Mouse (Mus musculus) testis, adult 2 months (tissue): ENCODE results near the gene Ercc6l2. TPM values are rescaled to one million over a fixed set of nuclear protein-coding genes. Genes with fewer than 3 reads are reported as not detected.
A peak's percentile ranks its signal among the peaks of the same experiment; 100 is the strongest.

Source experiments
- H3K27ac ChIP-seq: fragments of 200-500 bp; 2 replicates; pipeline ENCODE4 v1.5.1; 2012; ENCODE audit warnings: low read depth, low read length; ENCODE audit not compliant: control insufficient read depth, insufficient read depth
- H3K27me3 ChIP-seq: fragments of 200-500 bp; 2 replicates; pipeline ENCODE4 v1.6.1; 2012; ENCODE audit warnings: mild to moderate bottlenecking, low read length, moderate library complexity; ENCODE audit not compliant: control insufficient read depth, insufficient read depth
- H3K36me3 ChIP-seq: fragments of 200-500 bp; 2 replicates; pipeline ENCODE4 v1.6.1; 2012; ENCODE audit warnings: mild to moderate bottlenecking, low read length; ENCODE audit not compliant: control insufficient read depth, insufficient read depth
- H3K4me1 ChIP-seq: fragments of 200-500 bp; 2 replicates; pipeline ENCODE4 v1.6.1; 2012; ENCODE audit warnings: low read length; ENCODE audit not compliant: control insufficient read depth, insufficient read depth
- H3K4me3 ChIP-seq: fragments of 200-500 bp; 2 replicates; pipeline ENCODE4 v1.5.1; 2012; ENCODE audit warnings: low read depth, mild to moderate bottlenecking, low read length, moderate library complexity, mixed read lengths; ENCODE audit not compliant: control insufficient read depth
- CTCF ChIP-seq: fragments of 200-500 bp; IDR thresholded peaks from 2 replicates; pipeline ENCODE4 v1.5.1; 2012; ENCODE audit warnings: low read depth, mild to moderate bottlenecking, inconsistent platforms, low read length, moderate library complexity; ENCODE audit not compliant: control insufficient read depth, insufficient read depth, insufficient replicate concordance
- POLR2A ChIP-seq: fragments of 200-500 bp; IDR thresholded peaks from 2 replicates; pipeline ENCODE4 v1.6.1; 2012; ENCODE audit warnings: low read depth, mild to moderate bottlenecking, inconsistent platforms, low read length, moderate library complexity; ENCODE audit not compliant: control insufficient read depth
- polyA plus RNA-seq: library from polyadenylated mRNA; depleted of rRNA; stranded (reverse); fragments of >200 nt; gene quantifications from 2 replicates; pipeline ENCODE4 v1.2.3, GENCODE M21; 2012; rRNA removed

Gene Ercc6l2
- polyA plus RNA-seq = 8.6 and 9.4 TPM in 2 replicates

DNA sequence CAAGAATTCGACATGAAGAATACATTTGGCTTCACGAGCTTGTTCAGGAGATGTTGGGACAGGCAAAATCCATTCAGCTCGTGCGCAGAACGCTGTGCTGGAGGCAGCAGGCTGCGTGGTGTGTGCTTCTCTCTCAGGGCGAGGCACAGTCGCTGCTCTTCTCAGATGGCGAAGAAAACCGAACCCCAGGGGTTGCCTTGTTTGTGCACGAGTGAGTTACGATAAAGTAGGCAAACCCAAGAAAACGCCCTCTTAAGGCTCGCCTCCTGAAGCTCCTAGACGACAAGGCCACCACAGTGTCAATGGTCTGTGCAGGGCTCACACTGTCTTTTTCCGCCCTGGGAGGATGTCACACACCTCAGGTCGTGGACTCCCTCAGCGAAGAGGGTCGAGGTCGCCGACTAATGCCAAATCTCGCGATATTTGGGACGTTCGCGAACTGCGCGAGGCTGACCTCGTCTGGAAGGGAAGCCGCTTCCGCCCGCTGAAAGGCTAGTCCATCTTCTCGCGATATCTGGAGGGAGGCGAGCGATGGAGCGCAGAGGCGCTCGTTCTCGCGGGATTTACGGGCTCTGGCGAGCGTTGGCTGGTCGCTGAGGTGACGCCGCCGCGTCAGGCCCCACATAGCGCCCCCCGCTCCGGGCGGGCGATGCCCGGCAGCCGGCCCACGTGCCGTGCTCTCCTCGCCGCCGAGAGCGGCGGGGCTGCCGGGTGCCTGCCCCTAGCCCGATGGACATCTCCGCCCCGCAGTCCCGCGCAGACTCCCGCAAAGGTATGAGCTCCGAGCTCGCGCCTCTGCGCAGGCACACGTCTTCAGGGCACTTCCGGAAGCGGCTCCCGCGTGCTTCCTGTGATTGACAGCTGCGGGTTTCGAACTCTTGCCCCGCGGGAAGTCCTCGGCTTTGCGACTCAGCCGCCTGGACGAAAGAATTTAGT lies at the start of gene Ercc6l2:
Gene Ercc6l2, plus strand, starts transcription at position 495 of the 936 bp plus-strand sequence.
- Histone ChIP-seq H3K27me3 (no peaks in the 10 kb centered on the region), H3K36me3 (no peaks in the 10 kb centered on the region), H3K4me1 (no peaks in the 10 kb centered on the region), H3K27ac (peak within 1 kb of the TSS; percentile 84), H3K4me3 (peak within 1 kb of the TSS; percentile 86)
- TF ChIP-seq POLR2A (peak; percentile 98), CTCF (no peak)

- Histone ChIP-seq H3K4me1 (no peaks in the 10 kb centered on the region), H3K36me3 (no peaks in the 10 kb centered on the region), H3K27ac (no peak overlapping the region), H3K27me3 (no peaks in the 10 kb centered on the region), H3K4me3 (no peak overlapping the region)
- no peak for TF ChIP-seq CTCF
- TF ChIP-seq POLR2A = no peak
Observed at GRCm38 (mm10) chr13:63766065-63766464, 49.0 kb upstream of the Ercc6l2 start.

GRCm38 (mm10) chr13:63771009-63771408 lies 44.0 kb upstream of the Ercc6l2 start:
- Histone ChIP-seq H3K27ac (no peak overlapping the region), H3K4me1 (no peaks in the 10 kb centered on the region), H3K36me3 (no peaks in the 10 kb centered on the region), H3K4me3 (no peak overlapping the region), H3K27me3 (no peaks in the 10 kb centered on the region)
- no peak for TF ChIP-seq CTCF
- TF ChIP-seq POLR2A = no peak

- Histone ChIP-seq H3K4me1 (no peaks in the 10 kb centered on the region), H3K27ac (no peak overlapping the region), H3K27me3 (no peaks in the 10 kb centered on the region), H3K4me3 (no peak overlapping the region), H3K36me3 (no peaks in the 10 kb centered on the region)
- TF ChIP-seq CTCF (no peak), POLR2A (no peak)
Observed at GRCm38 (mm10) chr13:63778925-63779324, 36.1 kb upstream of the Ercc6l2 start.

- Histone ChIP-seq H3K36me3 (no peaks in the 10 kb centered on the region), H3K27me3 (no peaks in the 10 kb centered on the region), H3K27ac (no peak overlapping the region), H3K4me3 (no peak overlapping the region), H3K4me1 (no peaks in the 10 kb centered on the region)
- TF ChIP-seq POLR2A (no peak), CTCF (no peak)
Observed at GRCm38 (mm10) chr13:63779376-63780291, 35.4 kb upstream of the Ercc6l2 start.

- Histone ChIP-seq H3K4me3 (no peak overlapping the region), H3K27me3 (no peaks in the 10 kb centered on the region), H3K27ac (no peak overlapping the region), H3K4me1 (no peaks in the 10 kb centered on the region), H3K36me3 (no peaks in the 10 kb centered on the region)
- TF ChIP-seq POLR2A = no peak
- no peak for TF ChIP-seq CTCF
Observed at GRCm38 (mm10) chr13:63792234-63792831, 22.7 kb upstream of the Ercc6l2 start.
